Mouse (Mus musculus) heart, adult 2 months (tissue): ENCODE data around the gene C8a.

Experiments used
- CTCF ChIP-seq: fragments of 200-600 bp; IDR thresholded peaks from 2 replicates; pipeline ENCODE4 v1.8.1; 2022; ENCODE audit warnings: antibody characterized with exemption, mild to moderate bottlenecking, moderate library complexity
- EP300 ChIP-seq: fragments of 200-500 bp; IDR thresholded peaks from 2 replicates; pipeline ENCODE4 v1.6.1; 2011; ENCODE audit warnings: low read depth, low read length, control low read depth; ENCODE audit not compliant: insufficient read depth
- POLR2A ChIP-seq: fragments of 200-500 bp; IDR thresholded peaks from 2 replicates; pipeline ENCODE4 v1.6.1; 2011; ENCODE audit warnings: mild to moderate bottlenecking, low read depth, low read length, control low read depth; ENCODE audit not compliant: insufficient read depth

GRCm38 (mm10) chr4:104804100-104804499, 72.1 kb downstream of the C8a start:
- TF ChIP-seq POLR2A, result no peak
- TF ChIP-seq CTCF, result no peak
- no peak for TF ChIP-seq EP300
